Mouse (Mus musculus) limb, embryonic 10.5 days (tissue): ENCODE data around the gene Myrf. TPM values are rescaled to one million over a fixed set of nuclear protein-coding genes. Genes with fewer than 3 reads are reported as not detected.
"Not testable (repeated sequence)": the region's sequence is repeated elsewhere in the genome, so short reads cannot be mapped to it uniquely, and the experiment has no call there.

Experiments
- DNase-seq: peaks from one replicate; pipeline ENCODE4 v3.0.0-alpha.2; 2017; ENCODE audit warnings: low spot score
- H3K27ac ChIP-seq: fragments of 300-500 bp; sonication (generic); 2 replicates; pipeline ENCODE4 v1.5.1; 2016; ENCODE audit warnings: mild to moderate bottlenecking
- H3K27me3 ChIP-seq: fragments of 300-500 bp; sonication (generic); 2 replicates; pipeline ENCODE4 v1.6.1; 2016; ENCODE audit warnings: low read depth, mild to moderate bottlenecking; ENCODE audit not compliant: poor library complexity, severe bottlenecking
- H3K36me3 ChIP-seq: fragments of 300-500 bp; sonication (generic); 2 replicates; pipeline ENCODE4 v1.6.1; 2016; ENCODE audit warnings: mild to moderate bottlenecking, moderate library complexity
- H3K4me1 ChIP-seq: fragments of 300-500 bp; sonication (generic); 2 replicates; pipeline ENCODE4 v1.6.1; 2016
- H3K4me3 ChIP-seq: fragments of 300-500 bp; sonication (generic); 2 replicates; pipeline ENCODE4 v1.5.1; 2016; ENCODE audit warnings: mild to moderate bottlenecking, moderate library complexity
- H3K9me3 ChIP-seq: fragments of 300-500 bp; sonication (generic); replicated peaks from 2 replicates; pipeline ENCODE4 v1.6.1; 2016; ENCODE audit warnings: mild to moderate bottlenecking
- WGBS: fragments of 180-500 bp; shearing (Covaris S2); methylation state at CpG from one replicate; pipeline ENCODE4 v1.1.7; 2016; 5-methylcytosine and 5-hydroxymethylcytosine counted together
- polyA plus RNA-seq: library from polyadenylated mRNA; unstranded; fragments of >200 nt; fragmentation: Nextera tagmentation; extraction: Ambion mirVana; gene quantifications from 2 replicates; pipeline ENCODE4 v1.2.1, GENCODE M21; 2016

Gene Myrf
- polyA plus RNA-seq, 1 experiment from 2014 or later: 6.8 TPM

- H3K27ac ChIP-seq: peak overlapping the region; percentile 98
- 41% methylated on average over 7 of the region's 7 CpGs for WGBS
- H3K27me3 ChIP-seq: no peaks in the 10 kb centered on the region
- peaks cover 27% of the 10 kb centered on the region for H3K36me3 ChIP-seq
- no peaks in the 10 kb centered on the region for H3K9me3 ChIP-seq
- no peak for DNase-seq
- H3K4me1 ChIP-seq: peaks cover 18% of the 10 kb centered on the region
- peak overlapping the region; percentile 87 for H3K4me3 ChIP-seq
Measured at GRCm38 (mm10) chr19:10182142-10182541, 58.4 kb downstream of the Myrf start.

GRCm38 (mm10) chr19:10181225-10181624 lies 59.3 kb downstream of the Myrf start:
- Histone ChIP-seq H3K27ac (no peak overlapping the region), H3K9me3 (no peaks in the 10 kb centered on the region), H3K36me3 (peaks cover 18% of the 10 kb centered on the region), H3K4me1 (peaks cover 18% of the 10 kb centered on the region), H3K27me3 (no peaks in the 10 kb centered on the region), H3K4me3 (no peak overlapping the region)
- no peak for DNase-seq
- WGBS: 95% methylated on average over 7 of the region's 7 CpGs

- DNase-seq: no peak
- peaks cover under 1% of the 10 kb centered on the region; the same call in 1 of the 2 replicates for H3K4me1 ChIP-seq
- H3K9me3 ChIP-seq: no peaks in the 10 kb centered on the region
- H3K27me3 ChIP-seq: no peaks in the 10 kb centered on the region
- 82% methylated on average over 7 of the region's 7 CpGs for WGBS
- H3K4me3 ChIP-seq: no peak overlapping the region
- no peak overlapping the region for H3K27ac ChIP-seq
- H3K36me3 ChIP-seq: no peaks in the 10 kb centered on the region
Measured at GRCm38 (mm10) chr19:10176941-10177372, 63.6 kb downstream of the Myrf start.

GRCm38 (mm10) chr19:10176477-10176876 lies 64.1 kb downstream of the Myrf start:
- Histone ChIP-seq H3K9me3 (no peaks in the 10 kb centered on the region), H3K4me1 (no peaks in the 10 kb centered on the region), H3K36me3 (no peaks in the 10 kb centered on the region), H3K4me3 (no peak overlapping the region), H3K27ac (no peak overlapping the region), H3K27me3 (no peaks in the 10 kb centered on the region)
- 85% methylated on average over 1 of the region's 1 CpGs for WGBS
- no peak for DNase-seq

GRCm38 (mm10) chr19:10174956-10175355 lies 65.6 kb downstream of the Myrf start:
- 68% methylated on average over 4 of the region's 4 CpGs for WGBS
- DNase-seq: no peak
- no peak overlapping the region for H3K4me3 ChIP-seq
- no peaks in the 10 kb centered on the region for H3K9me3 ChIP-seq
- H3K4me1 ChIP-seq: no peaks in the 10 kb centered on the region
- no peaks in the 10 kb centered on the region for H3K36me3 ChIP-seq
- H3K27me3 ChIP-seq: no peaks in the 10 kb centered on the region
- no peak overlapping the region for H3K27ac ChIP-seq

- no peak for DNase-seq
- Histone ChIP-seq H3K27ac (no peak overlapping the region), H3K36me3 (no peaks in the 10 kb centered on the region), H3K27me3 (no peaks in the 10 kb centered on the region), H3K4me1 (no peaks in the 10 kb centered on the region), H3K9me3 (no peaks in the 10 kb centered on the region), H3K4me3 (no peak overlapping the region)
- 95% methylated on average over 7 of the region's 7 CpGs for WGBS
Measured at GRCm38 (mm10) chr19:10173844-10174539, 66.6 kb downstream of the Myrf start.

GRCm38 (mm10) chr19:10173116-10173718 lies 67.3 kb downstream of the Myrf start:
- Histone ChIP-seq H3K36me3 (no peaks in the 10 kb centered on the region), H3K9me3 (no peaks in the 10 kb centered on the region), H3K4me1 (no peaks in the 10 kb centered on the region), H3K27ac (no peak overlapping the region), H3K27me3 (no peaks in the 10 kb centered on the region), H3K4me3 (no peak overlapping the region)
- 89% methylated on average over 5 of the region's 5 CpGs for WGBS
- DNase-seq: no peak

GRCm38 (mm10) chr19:10171846-10172245 lies 68.7 kb downstream of the Myrf start:
- Histone ChIP-seq H3K4me1 (no peaks in the 10 kb centered on the region), H3K27ac (no peak overlapping the region), H3K27me3 (no peaks in the 10 kb centered on the region), H3K4me3 (no peak overlapping the region), H3K9me3 (no peaks in the 10 kb centered on the region), H3K36me3 (no peaks in the 10 kb centered on the region)
- no peak for DNase-seq

GRCm38 (mm10) chr19:10171359-10171758 lies 69.2 kb downstream of the Myrf start:
- H3K36me3 ChIP-seq: no peaks in the 10 kb centered on the region
- no peaks in the 10 kb centered on the region for H3K9me3 ChIP-seq
- no peaks in the 10 kb centered on the region for H3K4me1 ChIP-seq
- H3K27me3 ChIP-seq: no peaks in the 10 kb centered on the region
- DNase-seq: no peak
- no peak overlapping the region for H3K27ac ChIP-seq
- no peak overlapping the region for H3K4me3 ChIP-seq
- whole genome bisulfite sequencing: 84% methylated on average over 7 of the region's 7 CpGs

GRCm38 (mm10) chr19:10170466-10170865 lies 70.1 kb downstream of the Myrf start:
- Histone ChIP-seq H3K27me3 (no peaks in the 10 kb centered on the region), H3K9me3 (no peaks in the 10 kb centered on the region), H3K36me3 (no peaks in the 10 kb centered on the region), H3K4me1 (no peaks in the 10 kb centered on the region), H3K27ac (no peak overlapping the region), H3K4me3 (no peak overlapping the region)
- DNase-seq: no peak
- 53% methylated on average over 1 of the region's 1 CpGs for WGBS

GRCm38 (mm10) chr19:10169692-10170330 lies 70.7 kb downstream of the Myrf start:
- H3K27me3 ChIP-seq, H3K36me3 ChIP-seq, H3K4me1 ChIP-seq, H3K4me3 ChIP-seq, H3K27ac ChIP-seq, H3K9me3 ChIP-seq: not testable (repeated sequence)
- DNase-seq: peak; percentile 10
- WGBS: 90% methylated on average over 3 of the region's 3 CpGs

- H3K4me1 ChIP-seq: no peaks in the 10 kb centered on the region
- no peak for DNase-seq
- H3K27ac ChIP-seq: no peak overlapping the region
- H3K4me3 ChIP-seq: no peak overlapping the region
- H3K36me3 ChIP-seq: no peaks in the 10 kb centered on the region
- no peaks in the 10 kb centered on the region for H3K27me3 ChIP-seq
- no peaks in the 10 kb centered on the region for H3K9me3 ChIP-seq
Measured at GRCm38 (mm10) chr19:10169179-10169578, 71.4 kb downstream of the Myrf start.

GRCm38 (mm10) chr19:10168441-10168840 lies 72.1 kb downstream of the Myrf start:
- no peaks in the 10 kb centered on the region for H3K9me3 ChIP-seq
- H3K27me3 ChIP-seq: no peaks in the 10 kb centered on the region
- H3K27ac ChIP-seq: no peak overlapping the region
- no peaks in the 10 kb centered on the region for H3K4me1 ChIP-seq
- H3K4me3 ChIP-seq: no peak overlapping the region
- H3K36me3 ChIP-seq: no peaks in the 10 kb centered on the region
- 86% methylated on average over 3 of the region's 3 CpGs for WGBS
- DNase-seq: peak; percentile 6
